Mouse (Mus musculus) intestine, postnatal 0 days (tissue): Measurements from ENCODE around the gene 6820408C15Rik. TPM values are rescaled to one million over a fixed set of nuclear protein-coding genes. Genes with fewer than 3 reads are reported as not detected.
A peak's percentile ranks its signal among the peaks of the same experiment; 100 is the strongest.
"Not testable (repeated sequence)": the region's sequence is repeated elsewhere in the genome, so short reads cannot be mapped to it uniquely, and the experiment has no call there.

Source experiments
- ATAC-seq: fragments of 200-750 bp; cut with Nextera tagmentation; 2 replicates; pipeline ENCODE4 v1.8.0; 2017; ENCODE audit warnings: mild to moderate bottlenecking, moderate TSS enrichment, moderate library complexity
- H3K27ac ChIP-seq: fragments of 300-500 bp; sonication (generic); 2 replicates; pipeline ENCODE4 v1.5.1; 2014; ENCODE audit warnings: mild to moderate bottlenecking, low read depth, low read length, moderate library complexity
- H3K27me3 ChIP-seq: fragments of 300-500 bp; sonication (generic); replicated peaks from 2 replicates; pipeline ENCODE4 v1.6.1; 2014; ENCODE audit warnings: low read length, mixed read lengths; ENCODE audit not compliant: control insufficient read depth, insufficient read depth
- H3K36me3 ChIP-seq: fragments of 300-500 bp; sonication (generic); 2 replicates; pipeline ENCODE4 v1.6.1; 2014; ENCODE audit warnings: mild to moderate bottlenecking, moderate library complexity; ENCODE audit not compliant: control insufficient read depth, insufficient read depth
- H3K4me1 ChIP-seq: fragments of 300-500 bp; sonication (generic); replicated peaks from 2 replicates; pipeline ENCODE4 v1.6.1; 2014; ENCODE audit warnings: antibody characterized with exemption, low read length, mixed read lengths; ENCODE audit not compliant: control insufficient read depth, insufficient read depth
- H3K4me2 ChIP-seq: fragments of 300-500 bp; sonication (generic); replicated peaks from 2 replicates; pipeline ENCODE4 v1.6.1; 2014; ENCODE audit warnings: low read depth, mild to moderate bottlenecking, moderate library complexity
- H3K4me3 ChIP-seq: fragments of 300-500 bp; sonication (generic); 2 replicates; pipeline ENCODE4 v1.5.1; 2014; ENCODE audit warnings: low read depth, low read length
- H3K9ac ChIP-seq: fragments of 300-500 bp; sonication (generic); 2 replicates; pipeline ENCODE4 v1.6.1; 2014; ENCODE audit warnings: mild to moderate bottlenecking, low read depth, low read length
- H3K9me3 ChIP-seq: fragments of 300-500 bp; sonication (generic); 2 replicates; pipeline ENCODE4 v1.6.1; 2016; ENCODE audit warnings: mixed run types; ENCODE audit not compliant: control insufficient read depth
- CTCF ChIP-seq: sonication (generic); IDR thresholded peaks from 2 replicates; pipeline ENCODE4 v1.5.1; 2016; ENCODE audit warnings: low read depth, mild to moderate bottlenecking, control low read depth, antibody characterized with exemption, moderate library complexity
- WGBS: fragments of 180-500 bp; shearing (Covaris S2); extraction: QIAGEN DNeasy Blood & Tissue Kit; methylation state at CpG from one replicate; pipeline ENCODE4 v1.1.7; 2014; 5-methylcytosine and 5-hydroxymethylcytosine counted together
- polyA plus RNA-seq: library from polyadenylated mRNA; unstranded; fragments of >200 nt; fragmentation: Nextera tagmentation; extraction: Ambion mirVana; gene quantifications from 2 replicates; pipeline ENCODE4 v1.2.1, GENCODE M21; 2015

6820408C15Rik gene
- polyA plus RNA-seq, 1 experiment from 2014 or later, result 0.34 TPM

DNA sequence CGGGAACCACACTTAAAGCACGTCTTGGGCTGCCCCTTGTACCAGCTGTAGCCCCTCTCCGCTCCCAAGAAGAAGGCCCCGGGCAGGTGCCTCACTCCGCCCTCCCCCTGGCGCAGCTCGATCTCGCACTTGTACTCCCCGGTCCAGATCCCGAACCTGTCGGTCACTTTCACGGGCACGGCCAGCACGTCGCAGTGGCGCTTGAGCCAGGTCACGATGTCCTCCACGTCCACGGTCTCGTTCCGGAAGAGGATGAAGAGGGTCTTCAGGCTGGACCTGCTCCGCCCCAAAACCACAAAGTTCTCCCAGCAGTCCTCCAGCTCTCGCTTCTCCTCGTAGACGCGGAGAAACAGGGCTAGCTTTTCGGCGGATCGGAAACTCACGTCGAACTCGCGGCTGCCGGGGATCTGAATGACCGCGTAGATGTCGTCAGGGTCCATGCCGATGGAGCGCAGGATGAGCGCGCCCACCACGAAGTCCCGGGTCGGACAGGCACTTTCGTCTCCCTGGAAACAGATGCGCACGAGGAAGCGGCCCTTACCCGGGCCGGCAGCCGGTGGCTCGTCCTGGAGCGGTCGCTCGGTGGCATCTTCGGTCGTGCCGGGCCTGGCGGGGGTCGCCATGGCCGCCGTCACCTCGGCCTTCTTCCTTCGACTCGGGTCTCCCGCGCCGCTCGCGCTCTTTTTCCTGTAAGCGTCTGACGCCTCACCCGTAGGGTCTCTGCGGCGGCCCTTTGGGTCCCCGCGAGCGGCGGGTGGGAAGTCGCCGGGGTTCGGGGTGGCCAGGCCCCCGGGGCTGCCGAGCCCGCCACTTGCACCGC lies 1.4 kb upstream of the 6820408C15Rik start:
- WGBS, result 1% methylated on average over 86 of the region's 86 CpGs
- Histone ChIP-seq H3K9me3 (no peaks in the 10 kb centered on the region; the same call in 1 of the 2 replicates), H3K36me3 (no peaks in the 10 kb centered on the region), H3K27me3 (no peaks in the 10 kb centered on the region), H3K27ac (peak overlapping the region; percentile 94), H3K4me3 (peak overlapping the region; percentile 90), H3K4me1 (no peaks in the 10 kb centered on the region; the same call in 1 of the 2 replicates), H3K4me2 (peak overlapping the region; percentile 86), H3K9ac (peak overlapping the region; percentile 97)
- peak; percentile 12 for ATAC-seq
- TF ChIP-seq CTCF, result no peak

DNA sequence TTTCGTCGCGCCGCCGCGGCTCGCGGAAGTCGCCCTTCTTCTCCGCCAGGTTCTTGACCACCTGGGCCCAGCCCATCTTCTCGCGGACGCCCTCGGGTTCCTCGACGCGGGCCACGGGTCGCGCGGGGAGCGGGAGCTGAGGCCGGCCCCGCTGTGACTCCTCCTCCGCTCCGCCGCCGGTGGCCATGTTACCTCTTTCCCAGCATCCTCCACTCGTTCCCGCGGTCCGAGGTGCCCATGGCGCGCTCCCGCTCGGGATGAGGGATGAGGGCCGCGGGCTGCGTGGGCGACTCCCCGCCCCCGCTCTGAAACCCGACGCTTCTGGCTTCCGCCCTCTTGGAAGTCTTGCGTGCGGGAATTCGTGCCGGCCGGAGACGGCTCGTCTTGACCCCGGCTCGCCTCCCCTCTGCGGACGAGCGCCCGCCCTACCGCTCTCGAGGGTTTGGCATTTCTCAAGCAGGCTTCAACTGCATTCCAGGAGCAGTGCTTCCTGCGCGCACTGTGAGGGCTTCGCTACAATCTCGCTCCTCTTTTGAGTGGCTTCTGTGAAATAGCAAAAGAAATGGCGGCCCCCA lies 709 bp upstream of the 6820408C15Rik start, which contains the start of gene Zcchc3:
Gene Zcchc3, minus strand, starts transcription at position 437 of the 575 bp plus-strand sequence.
- ATAC-seq, result peak; percentile 76
- no peaks in the 10 kb centered on the region for H3K27me3 ChIP-seq
- H3K9me3 ChIP-seq, result no peaks in the 10 kb centered on the region; the same call in 1 of the 2 replicates
- peak within 1 kb of the TSS; percentile 94 for H3K27ac ChIP-seq
- H3K4me2 ChIP-seq, result peak within 1 kb of the TSS; percentile 86
- no peaks in the 10 kb centered on the region; the same call in 1 of the 2 replicates for H3K4me1 ChIP-seq
- TF ChIP-seq CTCF, result no peak
- peak within 1 kb of the TSS; percentile 90 for H3K4me3 ChIP-seq
- peak within 1 kb of the TSS; percentile 97 for H3K9ac ChIP-seq
- under 1% methylated on average over 63 of the region's 65 CpGs for WGBS
- no peaks in the 10 kb centered on the region for H3K36me3 ChIP-seq

GRCm38 (mm10) chr2:152415786-152416185 lies 399 bp downstream of the 6820408C15Rik start:
- H3K27ac ChIP-seq, result 0 out of 2 replicates have a peak overlapping the region, but pooled peaks have one; percentile 94

GRCm38 (mm10) chr2:152427493-152427892 lies 12.1 kb downstream of the 6820408C15Rik start:
- H3K4me1 ChIP-seq, result no peaks in the 10 kb centered on the region
- no peak for TF ChIP-seq CTCF
- H3K9ac ChIP-seq, result no peak overlapping the region
- no peak for ATAC-seq
- no peaks in the 10 kb centered on the region for H3K36me3 ChIP-seq
- no peaks in the 10 kb centered on the region for H3K9me3 ChIP-seq
- 11% methylated on average over 12 of the region's 12 CpGs for WGBS
- no peak overlapping the region for H3K4me3 ChIP-seq
- no peaks in the 10 kb centered on the region for H3K27me3 ChIP-seq
- no peak overlapping the region for H3K27ac ChIP-seq
- H3K4me2 ChIP-seq, result no peak overlapping the region

More at GRCm38 (mm10) chr2:152415786-152416185, 399 bp downstream of the 6820408C15Rik start:
- Histone ChIP-seq H3K4me3 (no peak overlapping the region), H3K36me3 (no peaks in the 10 kb centered on the region), H3K4me2 (0 out of 2 replicates have a peak overlapping the region, but pooled peaks have one; percentile 86), H3K9me3 (no peaks in the 10 kb centered on the region; the same call in 1 of the 2 replicates), H3K4me1 (no peaks in the 10 kb centered on the region; the same call in 1 of the 2 replicates), H3K27me3 (no peaks in the 10 kb centered on the region), H3K9ac (no peak overlapping the region)
- no peak for TF ChIP-seq CTCF
- no peak for ATAC-seq
- WGBS, result 91% methylated on average over 3 of the region's 3 CpGs

DNA sequence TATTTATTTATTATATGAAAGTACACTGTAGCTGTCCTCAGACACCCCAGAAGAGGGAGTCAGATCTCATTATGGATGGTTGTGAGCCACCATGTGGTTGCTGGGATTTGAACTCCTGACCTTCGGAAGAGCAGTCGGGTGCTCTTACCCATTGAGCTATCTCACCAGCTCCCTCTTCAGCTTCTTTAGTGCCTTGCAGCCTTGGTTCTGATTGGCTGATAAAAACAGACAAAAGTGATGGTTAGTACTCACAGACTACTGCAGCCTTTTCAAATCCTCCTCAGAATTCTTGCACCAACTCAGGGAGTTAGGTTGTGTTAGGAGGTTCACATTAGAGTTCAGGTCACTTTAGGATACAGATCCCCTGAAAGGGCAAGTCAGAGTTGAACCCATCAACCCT lies 13.1 kb downstream of the 6820408C15Rik start:
- H3K9ac ChIP-seq, H3K9me3 ChIP-seq, H3K27me3 ChIP-seq, H3K36me3 ChIP-seq, H3K27ac ChIP-seq, H3K4me3 ChIP-seq, H3K4me2 ChIP-seq, H3K4me1 ChIP-seq, ATAC-seq: not testable (repeated sequence)
- 83% methylated on average over 2 of the region's 2 CpGs for WGBS
- TF ChIP-seq CTCF, result 0 out of 2 replicates have a peak, but pooled peaks have one; percentile 30

GRCm38 (mm10) chr2:152436405-152436901 lies 21.1 kb downstream of the 6820408C15Rik start:
- TF ChIP-seq CTCF, result no peak
- Histone ChIP-seq H3K27ac (no peak overlapping the region), H3K4me1 (no peaks in the 10 kb centered on the region), H3K9me3 (no peaks in the 10 kb centered on the region), H3K4me3 (no peak overlapping the region), H3K4me2 (no peak overlapping the region), H3K36me3 (no peaks in the 10 kb centered on the region), H3K9ac (no peak overlapping the region), H3K27me3 (no peaks in the 10 kb centered on the region)
- 77% methylated on average over 7 of the region's 7 CpGs for WGBS
- no peak for ATAC-seq
